Mouse (Mus musculus) myocyte (in vitro differentiated cells): ENCODE data around the gene Camkk1.

Experiments used
- CEBPB ChIP-seq: IDR thresholded peaks from 2 replicates; pipeline ENCODE4 v1.6.1; 2011; ENCODE audit warnings: mild to moderate bottlenecking, moderate library complexity; ENCODE audit not compliant: poor library complexity, insufficient read depth, severe bottlenecking
- MYOG ChIP-seq, 3 experiments: IDR thresholded peaks; one replicate each; pipeline ENCODE4 v1.6.1; 2011; ENCODE audit warnings: control low read depth in 2 of 3, low read depth in 2 of 3, mild to moderate bottlenecking in 2 of 3; ENCODE audit not compliant: insufficient read length in 2 of 3, control insufficient read depth in 1 of 3, insufficient read depth in 1 of 3
- POLR2AphosphoS2 ChIP-seq: IDR thresholded peaks from one replicate; pipeline ENCODE4 v1.6.1; 2011; ENCODE audit warnings: low read depth, control low read depth; ENCODE audit not compliant: insufficient read length
- TCF12 ChIP-seq: IDR thresholded peaks from one replicate; pipeline ENCODE4 v1.6.1; 2011; ENCODE audit warnings: mild to moderate bottlenecking, control low read depth; ENCODE audit not compliant: poor library complexity, insufficient read depth, severe bottlenecking

- no peak for TF ChIP-seq POLR2AphosphoS2
- no peak for TF ChIP-seq CEBPB
- TF ChIP-seq TCF12, result no peak
- no peak for TF ChIP-seq MYOG (IDR thresholded peaks at IDR 0.05; ENCODE audit: control insufficient read depth in 1 of 3, insufficient read depth in 1 of 3, insufficient read length in 2 of 3, low read depth in 2 of 3)
Measured at GRCm38 (mm10) chr11:73090283-73090682, 71.5 kb downstream of the Camkk1 start, which contains the start of gene Itgae.
